Mouse (Mus musculus): ENCODE measurements around the gene Dlx1. TPM values are rescaled to one million over a fixed set of nuclear protein-coding genes. Genes with fewer than 3 reads are reported as not detected.

The Dlx1 gene
- polyA plus RNA-seq, 1 experiment = not detected

DNA sequence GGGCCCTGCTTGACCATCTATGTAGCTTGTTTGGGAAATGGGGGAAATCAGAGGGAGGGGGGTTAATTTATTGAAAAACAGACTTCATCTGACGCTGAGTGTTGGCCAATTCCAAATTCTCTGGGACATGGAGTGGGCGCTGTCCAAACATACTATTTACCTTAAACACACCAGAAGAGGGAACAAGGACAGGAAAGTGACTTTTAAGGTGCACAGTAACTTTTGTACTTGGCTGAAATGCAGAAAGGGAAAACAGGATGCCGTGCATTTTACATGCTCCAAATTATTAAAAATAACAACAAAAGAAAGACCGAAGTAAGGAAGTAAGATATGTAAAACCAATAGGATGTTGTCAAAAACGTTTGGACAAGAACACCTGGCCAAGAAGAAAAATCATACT lies 5.2 kb downstream of the Dlx1 start:
- no peak for TF ChIP-seq POLR2A (IDR thresholded peaks at IDR 0.05; ENCODE audit: borderline replicate concordance, low read depth, low read length)
- no peak for TF ChIP-seq CTCF (IDR thresholded peaks at IDR 0.05; ENCODE audit: low read depth, low read length)
- Histone ChIP-seq H3K4me1 (ENCODE audit: control insufficient read depth, insufficient read depth, low read length) (0 out of 2 replicates have a peak, but pooled peaks cover 4% of the 10 kb centered on the region), H3K27ac (ENCODE audit: insufficient read depth, low read depth, low read length) (no peak overlapping the region), H3K4me3 (ENCODE audit: insufficient read depth, low read length) (no peak overlapping the region)

DNA sequence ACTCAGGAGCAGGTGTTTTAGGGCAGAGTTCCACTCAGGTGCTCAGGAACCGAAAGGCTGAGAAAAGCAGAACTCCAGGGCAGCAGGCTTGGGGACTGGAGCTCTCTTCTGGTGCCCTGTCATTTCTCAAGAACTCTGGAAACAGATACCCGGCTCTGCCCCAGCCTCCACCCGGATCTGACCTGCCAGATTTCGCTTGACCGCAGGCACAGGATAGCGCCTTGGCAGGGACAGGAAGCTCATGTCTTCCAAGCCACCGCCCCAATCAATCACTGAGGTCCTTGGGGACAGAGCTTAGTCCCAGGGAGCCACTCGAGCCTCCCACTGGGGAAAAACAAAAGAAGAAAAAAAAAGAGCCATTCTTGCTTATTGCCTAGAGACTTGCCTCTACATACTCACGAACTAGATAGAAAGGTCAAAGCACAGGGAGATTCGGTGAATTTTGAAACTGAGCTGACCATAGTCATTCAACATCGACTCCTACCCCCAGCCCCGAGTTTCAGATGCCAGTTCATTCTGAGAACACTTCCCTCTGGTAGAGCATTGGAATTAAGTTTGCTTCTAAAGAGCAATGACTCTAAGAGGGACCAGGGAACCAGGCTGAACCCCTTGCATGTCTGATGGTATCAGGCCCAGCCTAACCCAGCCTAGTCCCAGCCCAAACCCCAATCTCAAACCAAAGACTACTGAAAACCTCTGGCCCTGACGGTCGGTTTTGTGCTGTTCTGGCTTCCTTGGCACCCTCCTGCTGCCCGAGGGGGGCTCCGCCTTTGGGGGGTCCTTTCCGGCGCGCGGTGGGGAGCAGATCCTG lies 6.5 kb downstream of the Dlx1 start:
- no peak overlapping the region for H3K27ac ChIP-seq (ENCODE audit: insufficient read depth, low read depth, low read length)
- no peak overlapping the region for H3K4me3 ChIP-seq (ENCODE audit: insufficient read depth, low read length)
- H3K4me1 ChIP-seq (ENCODE audit: control insufficient read depth, insufficient read depth, low read length) = peaks cover 7% of the 10 kb centered on the region
- TF ChIP-seq POLR2A (IDR thresholded peaks at IDR 0.05; ENCODE audit: borderline replicate concordance, low read depth, low read length) (no peak), CTCF (IDR thresholded peaks at IDR 0.05; ENCODE audit: low read depth, low read length) (no peak)

DNA sequence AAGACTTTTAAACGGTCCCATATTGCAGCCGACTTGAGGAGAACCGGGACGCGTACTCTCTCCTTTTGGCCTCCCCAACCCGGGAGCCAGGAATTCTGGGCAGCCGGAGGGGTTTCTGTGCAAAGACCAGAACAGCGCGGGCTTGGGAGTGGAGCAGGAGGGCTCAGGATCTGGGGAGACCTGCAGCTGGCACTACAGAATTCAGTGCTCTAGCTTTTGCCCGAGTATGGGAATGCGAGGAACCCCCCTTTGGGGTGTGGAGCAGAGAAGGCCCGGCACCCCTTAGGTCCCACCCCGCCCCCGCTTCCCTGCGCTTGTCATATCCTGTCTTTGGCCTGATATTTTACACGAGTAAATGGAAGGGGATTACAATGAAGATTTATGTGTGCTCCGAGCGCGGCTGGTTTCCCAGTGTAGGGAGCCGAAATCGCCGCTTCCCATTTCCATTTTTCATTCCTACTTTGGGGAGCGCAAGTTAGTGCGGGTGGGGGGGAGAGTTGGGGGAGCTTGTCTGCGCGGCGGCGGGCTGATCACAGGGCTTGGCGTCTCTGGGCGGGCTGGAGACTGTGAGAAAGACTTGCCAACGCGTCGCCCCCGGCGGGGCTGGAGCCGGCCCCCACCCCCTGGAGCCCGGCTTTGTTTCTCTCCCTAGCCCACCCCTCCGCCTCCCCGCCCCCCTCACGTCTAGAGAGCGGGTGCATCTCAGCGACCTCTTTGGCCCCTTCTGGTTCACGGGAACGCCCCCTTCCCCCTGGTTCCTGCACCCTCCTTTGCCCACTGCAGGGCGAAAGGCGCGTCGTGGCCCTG lies 12.9 kb downstream of the Dlx1 start:
- H3K4me3 ChIP-seq (ENCODE audit: insufficient read depth, low read length) = peak overlapping the region; percentile 26
- H3K27ac ChIP-seq (ENCODE audit: insufficient read depth, low read depth, low read length) = no peak overlapping the region

GRCm38 (mm10) chr2:71541418-71542226 lies 13.7 kb downstream of the Dlx1 start:
- no peak overlapping the region for H3K27ac ChIP-seq (ENCODE audit: insufficient read depth, low read depth, low read length)
- H3K4me3 ChIP-seq (ENCODE audit: insufficient read depth, low read length) = 0 out of 2 replicates have a peak overlapping the region, but pooled peaks have one; percentile 26
- H3K4me1 ChIP-seq (ENCODE audit: control insufficient read depth, insufficient read depth, low read length) = peaks cover 11% of the 10 kb centered on the region
- TF ChIP-seq CTCF (IDR thresholded peaks at IDR 0.05; ENCODE audit: low read depth, low read length) = no peak
- no peak for TF ChIP-seq POLR2A (IDR thresholded peaks at IDR 0.05; ENCODE audit: borderline replicate concordance, low read depth, low read length)

More for the DNA sequence above, 12.9 kb downstream of the Dlx1 start:
- TF ChIP-seq POLR2A (IDR thresholded peaks at IDR 0.05; ENCODE audit: borderline replicate concordance, low read depth, low read length) = no peak
- no peak for TF ChIP-seq CTCF (IDR thresholded peaks at IDR 0.05; ENCODE audit: low read depth, low read length)
- peaks cover 11% of the 10 kb centered on the region for H3K4me1 ChIP-seq (ENCODE audit: control insufficient read depth, insufficient read depth, low read length)

DNA sequence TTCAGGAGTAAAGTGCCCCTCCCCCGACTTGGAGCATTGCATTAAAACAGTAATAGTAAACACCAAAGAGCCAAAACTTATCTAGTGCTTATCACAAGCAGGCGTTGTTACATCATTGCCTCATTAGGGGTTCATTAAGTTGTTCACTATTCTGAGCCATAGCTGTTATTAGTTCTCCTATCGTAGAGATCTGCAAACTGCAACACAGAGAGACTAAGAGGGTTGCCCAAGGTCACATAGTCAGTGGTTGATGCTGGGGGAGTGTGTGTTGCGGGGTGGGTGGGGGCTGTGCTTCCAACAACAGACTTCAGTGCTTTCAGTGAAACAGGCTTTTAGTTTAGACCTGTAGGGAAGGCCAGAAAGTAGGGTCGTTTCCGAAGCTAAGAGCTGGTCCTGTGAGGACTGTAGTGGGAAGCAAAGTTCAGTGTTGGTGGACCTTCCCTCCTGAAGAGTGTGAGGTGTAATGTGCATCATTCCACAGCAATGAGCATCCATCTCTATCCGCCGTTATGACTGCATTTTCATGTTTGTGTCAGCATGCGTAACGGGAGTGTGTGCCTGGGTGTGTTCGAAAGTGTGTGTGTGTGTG lies 14.4 kb downstream of the Dlx1 start:
- no peak for TF ChIP-seq POLR2A (IDR thresholded peaks at IDR 0.05; ENCODE audit: borderline replicate concordance, low read depth, low read length)
- no peak for TF ChIP-seq CTCF (IDR thresholded peaks at IDR 0.05; ENCODE audit: low read depth, low read length)
- Histone ChIP-seq H3K27ac (ENCODE audit: insufficient read depth, low read depth, low read length) (no peak overlapping the region), H3K4me1 (ENCODE audit: control insufficient read depth, insufficient read depth, low read length) (peaks cover 11% of the 10 kb centered on the region), H3K4me3 (ENCODE audit: insufficient read depth, low read length) (no peak overlapping the region)

- H3K4me3 ChIP-seq (ENCODE audit: insufficient read depth, low read length) = peak overlapping the region; percentile 12
- TF ChIP-seq POLR2A (IDR thresholded peaks at IDR 0.05; ENCODE audit: borderline replicate concordance, low read depth, low read length) = no peak
- TF ChIP-seq CTCF (IDR thresholded peaks at IDR 0.05; ENCODE audit: low read depth, low read length) = no peak
- H3K27ac ChIP-seq (ENCODE audit: insufficient read depth, low read depth, low read length) = no peak overlapping the region
- H3K4me1 ChIP-seq (ENCODE audit: control insufficient read depth, insufficient read depth, low read length) = peaks cover 11% of the 10 kb centered on the region
Measured at GRCm38 (mm10) chr2:71542816-71543301, 14.9 kb downstream of the Dlx1 start.

GRCm38 (mm10) chr2:71543531-71543930 lies 15.6 kb downstream of the Dlx1 start:
- peaks cover 11% of the 10 kb centered on the region for H3K4me1 ChIP-seq (ENCODE audit: control insufficient read depth, insufficient read depth, low read length)
- TF ChIP-seq CTCF (IDR thresholded peaks at IDR 0.05; ENCODE audit: low read depth, low read length) = no peak
- no peak for TF ChIP-seq POLR2A (IDR thresholded peaks at IDR 0.05; ENCODE audit: borderline replicate concordance, low read depth, low read length)
- no peak overlapping the region for H3K4me3 ChIP-seq (ENCODE audit: insufficient read depth, low read length)
- H3K27ac ChIP-seq (ENCODE audit: insufficient read depth, low read depth, low read length) = no peak overlapping the region

- H3K27ac ChIP-seq (ENCODE audit: insufficient read depth, low read depth, low read length) = no peak overlapping the region
- no peak overlapping the region for H3K4me3 ChIP-seq (ENCODE audit: insufficient read depth, low read length)
- no peak for TF ChIP-seq CTCF (IDR thresholded peaks at IDR 0.05; ENCODE audit: low read depth, low read length)
- TF ChIP-seq POLR2A (IDR thresholded peaks at IDR 0.05; ENCODE audit: borderline replicate concordance, low read depth, low read length) = no peak
- H3K4me1 ChIP-seq (ENCODE audit: control insufficient read depth, insufficient read depth, low read length) = peaks cover 11% of the 10 kb centered on the region
Measured at GRCm38 (mm10) chr2:71543948-71544347, 16.0 kb downstream of the Dlx1 start.

Data from bone marrow macrophage, adult 2 months (primary cell).